Mouse (Mus musculus) monocyte, adult 2 months (primary cell): ENCODE measurements around the gene Mak.

Source experiments
- DNase-seq, 2 experiments: peaks; one replicate each; pipeline ENCODE4 v3.0.0; 2022; ENCODE audit warnings: low spot score in 2 of 2, low read depth in 1 of 2

Gene Mak

DNA sequence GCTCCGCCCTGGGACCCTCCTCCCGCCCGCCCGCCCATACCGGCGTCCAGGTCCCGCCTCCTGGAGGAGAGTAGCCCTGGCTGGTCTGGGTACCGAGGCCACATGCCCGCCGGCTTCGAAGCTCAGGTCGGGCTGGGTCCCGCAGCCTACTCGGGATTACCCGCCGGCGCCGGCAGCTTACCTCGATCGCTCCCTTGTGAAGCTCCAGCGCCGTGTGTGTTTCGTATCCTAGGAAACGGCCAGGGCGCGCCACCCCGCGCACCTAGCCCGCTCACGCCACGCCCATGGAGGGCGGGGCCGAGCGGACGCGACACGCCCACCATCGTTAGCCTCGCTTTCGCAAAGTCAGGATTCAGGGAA, at the start of gene Mak:
TSS of gene Mak (minus strand) at position 286 of the 360 bp plus-strand sequence.
- DNase-seq, result no peak

DNA sequence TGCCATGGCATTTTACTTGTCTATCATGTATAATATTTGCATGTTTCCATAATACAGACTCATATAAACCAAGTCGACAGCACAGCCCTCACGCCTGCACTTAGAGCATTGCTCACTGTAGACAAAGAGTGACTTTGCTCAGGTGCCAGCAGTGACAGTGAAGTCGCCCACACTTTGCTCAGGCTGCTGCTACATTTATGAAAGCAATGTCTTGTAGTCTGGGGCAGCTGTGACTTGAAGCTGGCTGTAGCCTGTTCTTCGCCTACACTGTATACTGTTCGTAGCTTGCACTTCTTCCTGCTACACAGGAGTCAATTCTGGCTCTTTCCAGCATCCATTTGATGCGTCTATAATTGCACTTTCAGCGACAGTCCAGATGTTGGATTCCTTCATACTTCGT, 49.6 kb upstream of the Mak start:
- DNase-seq, result no peak

DNA sequence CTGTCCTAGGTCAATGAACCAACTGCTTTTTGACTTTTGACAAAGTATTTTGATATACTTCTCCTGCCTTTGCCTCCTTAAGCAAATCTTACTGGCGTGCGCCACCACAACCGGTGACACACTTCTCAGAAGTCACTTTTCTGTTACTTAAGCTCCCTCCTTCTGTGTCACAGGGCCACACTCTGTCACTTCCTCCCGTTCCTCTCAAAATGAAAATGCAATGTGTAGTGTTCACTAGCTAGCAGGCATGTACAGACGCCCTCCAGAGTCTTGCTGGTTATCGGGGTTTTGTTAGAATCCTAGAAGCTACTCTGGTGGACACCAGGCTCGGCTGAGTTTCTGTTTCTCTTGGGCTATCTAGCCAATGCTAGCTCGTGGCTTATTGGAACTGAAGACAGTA, 48.8 kb upstream of the Mak start:
- DNase-seq, result no peak

DNA sequence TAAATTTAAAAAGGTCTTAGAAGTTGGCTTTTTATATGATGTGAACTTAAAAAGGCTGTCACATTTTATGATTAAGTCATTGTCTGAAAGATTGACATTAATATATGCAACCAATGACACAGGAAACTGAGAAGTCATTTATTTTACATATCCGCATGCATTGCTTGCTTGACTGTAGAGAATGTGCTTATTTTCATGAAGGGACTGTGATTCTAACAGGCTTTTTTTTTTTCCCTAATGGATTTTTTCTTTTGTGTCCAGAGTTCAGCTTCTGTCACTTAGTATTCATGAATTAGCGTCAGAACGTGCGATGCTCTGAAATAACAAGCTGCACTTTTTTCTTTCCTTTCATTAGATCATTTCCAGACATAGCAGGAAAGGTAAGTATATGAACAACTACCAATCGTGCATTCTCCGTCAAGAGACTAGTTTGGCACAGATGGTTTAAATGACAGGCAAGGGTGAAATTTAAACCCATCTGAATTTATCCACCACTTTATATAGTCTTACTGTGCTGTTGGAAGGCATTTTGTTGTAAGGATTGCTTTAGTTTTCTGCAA, 44.2 kb upstream of the Mak start:
- DNase-seq, result no peak

DNA sequence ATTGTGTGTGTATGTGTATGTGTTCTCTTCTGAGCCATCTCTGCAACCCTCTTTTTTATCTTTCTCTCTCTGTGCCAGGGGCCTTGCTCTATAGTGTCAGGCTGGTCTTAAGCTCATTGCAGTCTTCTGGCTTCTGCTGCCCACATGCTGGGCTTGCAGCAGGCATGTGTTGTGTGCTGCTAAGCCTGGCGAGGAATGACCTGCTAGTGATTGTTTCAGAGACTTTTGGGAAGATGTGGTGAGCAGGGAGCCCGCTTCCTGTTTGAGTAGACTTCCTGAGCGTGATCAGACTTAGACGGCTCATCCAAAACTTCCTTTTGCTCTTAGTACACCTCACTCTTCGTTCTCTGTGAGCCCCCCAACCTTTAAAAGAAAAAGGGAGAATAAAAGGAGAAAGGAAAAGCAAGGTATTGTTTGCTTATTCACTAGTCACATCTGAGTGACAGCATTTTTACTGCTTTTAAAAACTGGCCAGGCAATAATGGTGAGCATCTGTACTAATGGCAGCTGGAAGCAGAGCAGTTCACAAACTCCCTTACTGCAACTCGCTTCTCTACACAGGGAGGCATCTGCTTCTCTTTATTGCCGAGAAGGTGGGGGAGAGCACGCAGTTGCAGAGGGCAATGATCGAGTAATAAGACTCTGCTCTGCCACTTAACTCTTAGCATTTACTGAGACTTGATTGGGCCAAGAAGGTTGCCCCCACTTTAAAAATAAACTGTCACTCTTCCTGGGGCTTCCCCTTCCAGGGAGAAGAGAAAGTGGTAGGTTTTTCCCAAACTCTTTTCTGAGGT, 39.8 kb upstream of the Mak start:
- DNase-seq, result no peak

DNA sequence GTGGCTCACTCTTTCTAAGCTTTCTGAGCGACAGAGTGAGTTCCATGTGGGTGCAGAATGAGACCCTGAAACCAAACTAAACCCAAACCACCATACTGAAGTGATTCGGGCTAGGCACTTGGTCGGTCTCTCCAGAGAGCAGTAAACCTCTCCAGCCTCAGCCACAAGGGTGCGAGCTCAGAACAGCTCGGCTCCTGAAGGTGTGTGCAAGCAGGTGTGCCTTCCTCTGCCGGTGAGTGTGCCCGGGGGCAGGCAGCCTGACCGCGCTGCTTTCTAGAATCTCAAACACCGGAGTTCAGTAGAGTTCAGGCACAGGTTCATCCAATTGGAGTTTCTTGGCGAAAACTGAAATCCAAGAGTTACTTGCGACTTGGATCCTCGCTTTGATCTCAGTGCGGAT, 34.4 kb upstream of the Mak start, which contains the start of gene Sycp2l:
TSS of gene Sycp2l (plus strand) at position 368 of the 400 bp plus-strand sequence.
- DNase-seq, result no peak

DNA sequence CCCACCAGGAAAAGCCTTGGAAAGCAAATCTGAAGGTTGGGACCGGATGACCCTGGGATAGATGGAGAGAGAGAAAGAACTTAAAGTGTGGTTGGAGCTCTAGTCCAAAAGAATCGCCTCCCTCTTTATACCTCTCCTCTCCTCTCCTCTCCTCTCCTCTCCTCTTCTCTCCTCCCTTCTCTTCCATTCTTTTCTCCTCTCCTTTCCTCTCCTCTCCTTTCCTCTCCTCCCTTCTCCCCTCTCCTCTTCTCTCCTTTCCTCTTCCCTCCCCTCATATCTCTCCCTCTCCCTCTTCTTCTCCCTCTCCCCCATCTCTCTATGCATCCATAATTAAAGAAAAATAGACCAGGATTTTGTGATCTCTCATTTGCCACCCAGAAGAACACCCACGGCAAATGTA, 31.4 kb upstream of the Mak start, which contains the start of gene Gcm2:
TSS of gene Gcm2 (minus strand) at position 101 of the 400 bp plus-strand sequence.
- DNase-seq, result no peak

DNA sequence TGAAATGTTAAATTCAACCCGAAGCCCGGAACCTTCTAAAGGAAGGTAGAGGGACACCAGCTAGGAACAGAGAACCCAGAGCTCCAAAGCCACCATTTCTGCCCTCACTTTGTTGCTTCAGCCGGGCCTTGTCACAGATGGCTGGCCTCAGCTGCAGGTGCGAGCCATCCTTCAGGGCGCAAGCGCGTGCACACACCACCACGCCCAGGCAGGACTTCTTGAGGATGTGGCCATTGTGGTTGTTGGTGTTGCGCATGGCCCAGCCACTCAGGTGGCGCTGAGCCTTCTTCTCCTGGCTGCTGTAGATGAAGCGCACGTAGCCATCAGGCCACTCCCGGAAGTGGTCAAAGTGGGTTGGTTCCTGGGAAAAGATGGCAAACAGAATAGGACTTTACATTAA, 26.0 kb upstream of the Mak start:
- no peak for DNase-seq

DNA sequence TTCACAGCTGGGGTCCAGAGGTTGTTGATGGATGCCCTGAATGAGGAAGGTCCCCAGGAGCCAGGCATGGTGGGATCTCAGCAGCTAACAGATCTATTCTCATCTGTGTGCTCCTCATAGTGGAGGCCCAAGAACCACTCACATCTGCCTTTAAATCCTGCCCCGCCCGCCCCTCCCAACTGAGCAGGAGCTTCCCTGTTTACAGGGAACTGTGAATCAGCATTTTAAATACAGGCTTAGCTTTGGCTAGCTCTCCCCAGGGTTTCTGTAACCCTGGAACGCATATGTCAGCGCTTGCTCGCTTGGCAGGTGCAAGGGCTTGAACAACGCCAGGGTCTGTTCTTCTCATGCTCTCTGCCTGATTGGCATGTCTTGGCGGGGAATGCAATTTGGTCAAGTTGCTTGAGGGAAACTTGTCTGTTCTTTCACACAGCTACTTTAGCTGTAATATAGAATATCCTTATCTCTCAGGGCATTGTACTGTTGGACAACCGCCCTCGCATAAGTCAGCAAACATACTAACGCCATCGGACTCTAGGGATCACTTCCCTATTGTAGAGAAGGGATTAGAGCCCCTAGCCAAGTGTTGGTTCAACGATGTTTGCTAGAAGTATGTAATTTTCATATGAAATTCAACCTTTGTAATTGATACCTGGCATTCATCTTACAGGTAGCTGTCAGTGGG, 24.5 kb upstream of the Mak start:
- no peak for DNase-seq

DNA sequence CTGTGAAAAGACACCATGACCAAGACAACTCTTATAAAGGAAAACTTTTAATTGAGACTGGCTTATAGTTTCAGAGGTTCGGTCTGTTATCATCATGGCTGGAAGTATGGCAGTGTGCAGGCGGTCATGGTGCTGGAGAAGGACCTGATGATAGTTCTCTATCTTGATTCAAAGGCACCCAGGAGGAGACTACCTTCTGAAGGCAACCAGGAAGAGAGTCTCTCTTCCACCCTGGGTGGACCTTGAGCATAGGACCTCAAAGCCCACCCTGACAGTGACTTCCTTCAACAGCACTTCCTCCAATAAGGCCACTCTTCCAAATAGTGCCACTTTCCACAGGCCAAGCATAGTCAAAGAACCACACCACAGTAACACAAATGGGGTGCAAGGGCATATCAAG, 20.5 kb upstream of the Mak start:
- no peak for DNase-seq

DNA sequence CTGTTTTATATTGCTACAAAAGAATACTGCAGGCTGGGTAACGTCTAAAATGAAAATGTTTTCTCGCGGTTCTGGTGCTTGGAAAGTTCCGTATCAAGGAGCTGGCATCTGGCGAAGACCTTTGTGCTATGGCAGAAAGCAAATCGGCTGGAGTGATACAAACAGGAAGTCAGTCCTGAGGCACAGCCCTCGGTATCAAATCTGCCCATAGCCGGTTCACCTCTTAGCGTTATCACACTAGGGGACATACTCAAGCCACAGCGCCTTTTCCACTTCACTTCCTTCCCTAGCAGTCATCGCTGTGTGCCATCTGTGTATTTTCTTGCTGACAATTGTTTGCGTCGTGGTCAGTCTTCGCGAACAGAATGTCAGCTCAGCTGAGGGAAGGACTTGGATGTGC, 18.8 kb upstream of the Mak start:
- DNase-seq, result no peak

DNA sequence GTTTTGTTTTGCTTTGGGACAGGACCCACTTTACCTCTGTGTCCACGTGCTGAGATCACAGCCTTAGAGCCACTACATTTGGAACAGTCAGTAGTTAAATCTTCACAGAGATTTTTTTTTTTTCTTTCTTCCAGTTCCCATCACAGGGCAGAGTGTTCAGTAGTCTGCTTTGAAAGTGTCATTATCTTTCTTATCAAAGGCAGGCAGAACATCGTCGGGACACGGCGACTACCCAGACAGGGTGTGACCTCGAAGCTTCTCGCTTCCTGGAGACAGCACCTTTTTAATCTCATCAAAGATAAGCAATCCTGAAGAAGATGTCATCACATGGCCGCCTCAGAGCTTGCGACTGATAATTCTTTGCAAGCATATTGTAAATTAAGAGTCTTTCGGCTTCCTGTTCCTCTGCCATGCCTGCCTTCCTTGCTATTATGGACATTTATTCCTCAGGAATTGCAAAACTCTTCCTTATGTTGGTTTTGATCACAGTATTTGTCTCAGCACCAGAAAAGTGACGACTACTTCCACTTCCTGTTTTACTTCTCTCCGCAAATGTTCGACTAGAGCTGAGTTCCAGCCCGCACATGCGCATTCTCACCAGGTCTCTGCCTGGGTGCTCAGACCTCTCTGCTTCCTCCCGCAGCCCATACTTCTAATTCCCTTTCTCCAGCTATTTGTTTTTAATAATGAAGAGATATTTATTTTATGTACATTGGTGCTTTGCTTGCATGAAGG, 18.0 kb upstream of the Mak start:
- DNase-seq, result peak; percentile 44 to 56

DNA sequence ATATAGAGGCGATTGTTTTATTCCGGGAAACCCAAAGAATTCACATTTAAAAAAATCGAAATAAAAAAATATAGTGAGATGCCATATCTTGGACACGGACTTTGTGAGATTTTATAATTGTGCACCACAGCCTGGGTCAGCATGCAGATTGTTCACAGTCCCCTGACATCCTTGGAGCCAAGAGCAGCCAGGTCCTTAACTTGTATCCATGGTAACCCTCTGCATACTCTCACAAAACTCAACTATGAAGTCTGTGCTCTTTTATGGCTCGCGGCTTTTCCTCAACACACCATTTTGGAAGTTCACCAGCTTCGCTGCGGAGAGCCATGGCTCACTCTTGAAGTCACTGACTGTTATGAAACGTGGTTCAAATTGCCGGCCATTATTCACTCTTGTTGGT, 14.7 kb upstream of the Mak start:
- DNase-seq, result no peak

DNA sequence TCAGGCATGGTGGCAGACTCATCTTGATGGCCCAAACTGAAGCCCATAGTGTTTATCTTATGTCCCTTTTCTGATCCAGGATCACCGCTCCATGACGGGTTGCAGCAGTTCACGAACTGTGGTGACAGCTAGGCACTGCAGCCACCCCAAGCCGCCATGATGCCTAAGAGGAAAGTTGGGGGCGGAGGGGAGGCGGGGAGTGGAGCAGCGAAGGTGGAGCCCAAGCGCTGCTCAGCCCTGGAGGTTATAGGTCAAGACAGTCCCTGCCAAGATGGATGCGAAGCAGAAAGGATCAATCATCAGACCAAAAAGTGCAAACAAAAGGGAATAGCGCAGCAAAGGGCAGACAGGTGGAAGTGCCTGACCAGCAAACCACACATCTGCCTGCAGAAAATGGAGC, 11.8 kb upstream of the Mak start:
- DNase-seq, result no peak

DNA sequence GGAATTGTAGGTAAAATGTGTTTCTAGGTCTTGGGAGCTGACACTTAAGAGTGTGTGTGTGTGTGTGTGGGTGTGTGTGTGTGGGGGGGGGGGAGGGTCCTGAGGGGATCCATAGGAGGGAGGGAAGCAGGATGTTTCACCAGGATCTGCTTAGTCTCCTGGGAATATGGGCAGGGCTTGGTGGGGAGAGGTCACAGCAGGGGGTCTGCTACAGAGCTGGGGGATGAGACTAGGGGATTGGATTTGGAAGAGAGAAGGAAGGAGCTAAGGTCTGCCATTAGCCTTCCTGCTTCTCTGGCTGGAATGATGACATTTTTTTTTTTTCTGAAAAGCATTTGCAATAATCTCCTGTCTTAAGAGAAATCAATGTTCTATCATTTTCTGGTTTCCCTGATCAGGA, 9.2 kb upstream of the Mak start:
- DNase-seq, result no peak

DNA sequence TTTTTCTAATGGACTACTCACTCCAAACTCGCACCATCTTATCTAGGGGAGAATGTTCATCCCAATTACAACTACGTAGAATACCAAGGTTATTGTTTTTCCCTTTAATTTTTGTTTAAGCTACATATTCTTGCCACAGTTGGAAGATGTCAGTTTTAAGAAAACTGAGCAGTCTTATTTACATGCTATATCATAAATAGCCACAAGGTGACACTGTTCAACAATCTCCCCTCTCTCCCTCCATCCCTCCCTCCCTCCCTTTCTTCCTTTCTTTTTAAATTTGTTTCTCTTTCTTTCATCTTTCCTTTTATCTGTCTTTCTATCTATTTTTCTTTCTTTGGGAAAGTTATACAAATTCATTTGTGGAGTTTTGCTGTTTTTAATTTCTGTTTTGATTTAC, 5.6 kb upstream of the Mak start:
- DNase-seq, result no peak

DNA sequence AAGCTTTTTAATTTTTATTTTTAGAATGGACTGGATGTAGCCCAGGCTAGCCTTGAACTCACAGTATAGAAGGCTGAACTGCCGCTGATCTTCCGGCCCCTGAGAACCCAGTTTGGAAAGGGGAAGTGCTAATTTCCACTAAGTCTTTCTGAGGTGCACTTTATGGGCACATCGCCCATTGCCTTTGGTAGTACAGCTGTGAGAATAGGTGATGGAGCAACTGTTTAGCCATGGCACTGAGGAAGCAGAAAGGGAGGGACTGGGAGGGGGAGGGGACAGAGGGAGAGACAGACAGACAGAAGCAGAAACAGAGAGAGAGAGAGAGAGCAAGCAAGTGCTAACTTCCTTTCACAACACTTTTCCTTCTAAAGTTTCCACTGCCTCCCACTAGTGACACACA, 5.0 kb upstream of the Mak start:
- no peak for DNase-seq

DNA sequence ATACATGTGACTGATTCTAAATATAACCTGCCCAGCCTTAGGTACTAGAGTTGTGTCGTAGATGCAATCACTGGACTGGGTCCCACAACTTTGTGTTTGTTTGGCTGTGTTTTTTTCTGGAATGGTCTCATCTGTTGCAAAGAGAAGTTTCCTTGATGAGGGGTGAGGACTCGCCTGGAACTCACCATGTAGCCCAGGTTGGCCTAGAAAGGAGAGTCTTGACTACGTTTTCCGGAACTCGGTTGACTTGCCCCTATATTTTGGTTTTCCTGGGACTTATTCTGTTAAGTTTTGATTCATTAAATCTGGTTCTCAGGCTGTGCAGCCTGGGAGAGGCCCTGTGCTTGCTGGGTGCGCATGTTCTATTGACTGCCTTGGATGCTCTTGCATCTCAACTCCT, 1.2 kb upstream of the Mak start:
- DNase-seq, result no peak

DNA sequence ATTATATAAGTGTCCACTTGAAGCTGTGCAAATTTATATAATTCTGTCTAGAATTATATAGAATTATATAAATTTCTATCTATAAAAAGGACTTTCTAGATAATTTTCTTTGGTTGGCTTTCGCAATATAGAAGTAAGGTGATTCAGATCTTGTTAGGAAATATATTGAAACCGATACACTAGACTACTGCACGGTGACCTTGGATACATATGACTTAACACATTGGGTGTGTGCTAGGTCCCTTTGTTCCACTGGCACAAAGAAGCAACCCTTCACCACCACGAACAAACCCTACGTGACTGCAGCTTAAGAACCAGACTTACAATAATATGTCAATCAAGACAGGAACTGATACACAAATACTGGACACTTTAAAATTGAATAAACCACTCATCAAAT, 353 bp upstream of the Mak start:
- no peak for DNase-seq

DNA sequence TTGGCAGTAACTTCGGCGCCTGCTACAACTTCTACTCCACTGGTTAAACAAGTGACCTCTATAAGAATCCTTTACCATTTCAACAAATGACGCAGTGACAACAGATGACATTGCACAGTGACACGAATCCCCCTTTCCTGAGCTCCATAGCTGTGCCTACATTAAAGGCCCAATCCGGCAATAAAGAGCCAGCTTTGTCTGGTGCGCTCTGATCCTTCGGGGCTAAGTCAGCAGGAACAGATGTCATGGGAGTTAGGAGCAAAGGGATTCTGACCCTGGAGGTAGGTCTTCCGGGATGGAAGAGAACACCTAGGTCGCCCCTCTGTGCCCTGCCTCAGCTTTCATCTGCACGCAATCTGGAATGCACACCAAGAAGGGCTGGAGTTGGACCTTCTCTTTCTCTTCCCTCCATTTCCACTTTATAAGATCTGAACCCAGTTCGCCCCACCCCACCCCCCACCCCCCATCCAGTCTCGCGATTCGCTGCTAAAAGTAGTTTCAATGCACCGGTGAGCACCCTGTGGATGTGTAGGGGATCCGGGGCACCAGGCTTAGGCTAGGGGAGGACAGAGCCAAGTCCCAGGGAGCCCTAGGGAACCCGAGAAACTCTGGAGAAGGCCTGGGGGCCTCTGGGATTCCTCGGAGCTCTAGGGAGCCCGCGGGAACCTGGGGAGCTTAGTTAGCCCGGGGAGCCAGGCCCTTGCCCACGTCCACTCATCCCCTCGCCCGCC, 651 bp downstream of the Mak start:
- DNase-seq, result no peak

DNA sequence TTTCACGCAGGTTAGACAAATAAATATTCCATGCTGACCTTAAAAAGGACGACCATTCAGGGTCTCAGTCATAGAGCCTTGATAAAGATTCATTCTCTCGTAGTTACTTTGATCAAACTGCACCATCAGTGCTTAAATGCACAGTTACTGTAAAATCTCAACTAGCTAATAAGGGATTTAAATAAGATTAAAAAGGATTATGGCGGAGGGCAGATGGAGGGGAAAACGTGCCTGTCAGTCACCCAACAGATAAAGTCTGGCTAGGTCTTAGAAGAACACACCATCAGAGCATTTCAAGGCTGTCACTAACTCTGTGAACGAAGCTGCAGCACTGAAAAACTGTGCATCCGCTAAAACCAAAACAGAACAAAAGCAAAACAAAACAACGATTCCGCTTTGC, 1.6 kb downstream of the Mak start:
- no peak for DNase-seq
